Mouse (Mus musculus): Measurements from ENCODE around the gene Ifi214. TPM values are rescaled to one million over a fixed set of nuclear protein-coding genes. Genes with fewer than 3 reads are reported as not detected.

Ifi214 gene
- polyA plus RNA-seq, 1 experiment from 2014 or later: not detected

Other genes starting within 250 kb of the Ifi214 start
- 2.3 and 2.4 TPM in 2 replicates for gene Ackr1, start 202.2 kb downstream of the Ifi214 start, polyA plus RNA-seq (2016; fragmentation: Nextera tagmentation; extraction: Ambion mirVana)
- 3.9 and 4.8 TPM in 2 replicates for gene Aim2, start 185.1 kb downstream of the Ifi214 start, polyA plus RNA-seq (2016; fragmentation: Nextera tagmentation; extraction: Ambion mirVana)
- 3.9 and 17.7 TPM in 2 replicates for gene Cadm3, start 168.3 kb downstream of the Ifi214 start, polyA plus RNA-seq (2016; fragmentation: Nextera tagmentation; extraction: Ambion mirVana)
- gene Ifi206, start 44.9 kb downstream of the Ifi214 start, polyA plus RNA-seq (2016; fragmentation: Nextera tagmentation; extraction: Ambion mirVana): not detected in 2 replicates
- not detected in 2 replicates for gene Ifi213, start 63.3 kb upstream of the Ifi214 start, polyA plus RNA-seq (2016; fragmentation: Nextera tagmentation; extraction: Ambion mirVana)
- not detected in 2 replicates for gene Ifi209, start 95.0 kb upstream of the Ifi214 start, polyA plus RNA-seq (2016; fragmentation: Nextera tagmentation; extraction: Ambion mirVana)
- not detected in 2 replicates for gene Ifi208, start 137.7 kb upstream of the Ifi214 start, polyA plus RNA-seq (2016; fragmentation: Nextera tagmentation; extraction: Ambion mirVana)
- gene Ifi207, start 205.8 kb upstream of the Ifi214 start, polyA plus RNA-seq (2016; fragmentation: Nextera tagmentation; extraction: Ambion mirVana): 0.27 and 0.43 TPM in 2 replicates
- gene Ifi204, start 231.0 kb upstream of the Ifi214 start, polyA plus RNA-seq (2016; fragmentation: Nextera tagmentation; extraction: Ambion mirVana): 0.50 and 0.94 TPM in 2 replicates

All from hindbrain, embryonic 10.5 days (tissue).